Mouse (Mus musculus) right cerebral cortex, postnatal 4 days (tissue): ENCODE data around the gene Kalrn.

Source experiments
- DNase-seq: peaks from one replicate; pipeline ENCODE4 v3.0.0-alpha.2; 2022

Kalrn gene

DNA sequence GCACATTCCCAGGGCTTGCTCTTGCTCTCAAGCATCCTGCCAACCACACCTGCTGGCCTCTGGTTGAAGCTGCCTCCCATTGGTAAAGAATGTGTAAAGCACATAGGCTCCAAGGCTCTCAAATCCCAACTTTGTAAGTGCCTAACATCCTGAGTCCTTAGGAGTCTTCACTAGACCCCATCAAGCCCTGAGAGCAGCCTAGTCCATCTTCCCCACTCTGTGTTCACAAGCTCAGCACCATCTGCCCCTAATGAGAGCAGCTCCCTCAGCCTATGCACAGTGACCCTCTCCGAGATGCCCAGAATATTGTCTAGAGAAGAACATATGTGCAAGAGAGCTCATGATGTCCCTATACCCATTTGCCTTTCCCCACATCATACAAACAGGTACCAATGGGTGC, 78.6 kb downstream of the Kalrn start:
- no peak for DNase-seq

DNA sequence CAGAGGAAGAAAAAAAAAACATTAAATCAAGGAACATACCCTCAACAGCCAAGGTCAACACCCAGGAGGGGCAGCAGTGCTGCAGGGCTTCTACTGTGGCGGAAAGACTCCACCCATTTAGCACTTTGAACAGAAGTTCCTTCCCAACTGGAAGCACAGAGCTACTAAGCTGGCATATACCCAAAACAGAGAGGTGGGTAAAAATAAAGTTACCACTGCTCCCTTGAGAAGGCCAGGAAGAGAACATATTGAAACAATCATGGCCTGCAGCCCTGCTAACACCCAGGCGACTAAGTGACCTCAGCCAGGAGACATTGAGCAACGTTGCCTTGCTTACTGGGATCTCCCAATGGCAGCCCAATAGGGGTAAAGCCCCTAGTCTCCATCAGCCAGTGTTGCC, 79.4 kb downstream of the Kalrn start:
- no peak for DNase-seq

DNA sequence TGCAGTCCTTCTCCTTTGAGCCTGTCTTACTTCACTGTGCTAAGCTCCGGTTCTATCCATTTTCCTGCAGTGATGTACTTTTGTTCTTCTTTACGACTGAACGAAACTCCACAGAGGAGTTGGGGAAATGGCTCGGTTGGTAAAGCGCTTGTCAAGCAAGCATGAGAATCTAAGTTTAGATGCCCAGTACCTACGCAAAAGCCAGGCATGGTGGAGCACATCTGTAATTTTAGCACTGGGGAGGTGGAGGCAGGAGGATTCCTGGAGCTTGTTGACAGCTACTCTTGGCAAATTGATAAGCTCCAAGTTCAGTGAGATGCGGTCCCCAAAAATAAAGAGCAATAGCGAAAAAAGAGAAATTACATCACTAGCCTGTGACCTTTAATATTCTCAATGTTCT, 82.1 kb downstream of the Kalrn start:
- no peak for DNase-seq

DNA sequence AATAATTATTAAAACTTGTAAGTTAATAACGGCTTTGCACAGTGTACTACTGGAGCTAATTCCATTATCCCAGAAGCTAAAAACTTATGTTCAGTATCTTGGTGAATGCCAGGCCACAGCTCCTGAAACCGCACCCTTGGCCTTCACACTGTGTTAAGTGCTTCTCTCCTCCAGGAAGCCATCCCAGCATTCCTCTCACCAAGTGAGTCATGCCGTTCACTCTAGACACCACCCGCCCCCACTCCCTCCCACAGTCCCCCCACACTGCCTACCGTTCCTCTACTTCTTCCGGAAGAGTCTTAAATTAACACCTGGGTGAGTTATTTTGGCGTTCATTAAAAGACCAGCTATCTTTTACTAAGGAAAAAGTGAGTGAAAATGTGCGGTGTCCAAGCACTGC, 82.8 kb downstream of the Kalrn start:
- DNase-seq = no peak

DNA sequence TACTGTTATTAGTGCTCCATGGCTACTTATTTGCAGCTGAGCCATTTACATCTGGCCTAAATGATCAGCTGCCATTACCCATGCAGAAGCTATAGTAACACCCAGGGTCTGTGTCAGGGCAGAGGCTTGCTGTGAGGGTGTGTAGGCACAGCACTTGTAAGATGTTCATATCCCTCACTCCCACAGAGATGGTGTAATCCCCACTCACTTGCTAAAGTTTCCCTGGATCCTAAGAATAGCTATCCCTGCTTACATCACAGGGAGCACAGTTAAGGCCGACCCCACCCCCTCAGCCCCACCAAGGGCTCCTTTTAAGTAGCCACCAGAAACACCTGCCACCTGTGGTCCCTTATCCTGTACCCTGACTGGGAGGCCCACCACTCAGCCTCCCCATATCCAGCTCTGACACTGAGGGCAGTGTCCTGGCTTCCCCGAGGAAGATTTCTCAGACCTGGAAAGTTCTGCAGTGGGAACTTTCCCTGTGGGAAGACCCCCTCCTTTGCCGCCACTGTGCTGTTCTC, 83.5 kb downstream of the Kalrn start:
- no peak for DNase-seq

DNA sequence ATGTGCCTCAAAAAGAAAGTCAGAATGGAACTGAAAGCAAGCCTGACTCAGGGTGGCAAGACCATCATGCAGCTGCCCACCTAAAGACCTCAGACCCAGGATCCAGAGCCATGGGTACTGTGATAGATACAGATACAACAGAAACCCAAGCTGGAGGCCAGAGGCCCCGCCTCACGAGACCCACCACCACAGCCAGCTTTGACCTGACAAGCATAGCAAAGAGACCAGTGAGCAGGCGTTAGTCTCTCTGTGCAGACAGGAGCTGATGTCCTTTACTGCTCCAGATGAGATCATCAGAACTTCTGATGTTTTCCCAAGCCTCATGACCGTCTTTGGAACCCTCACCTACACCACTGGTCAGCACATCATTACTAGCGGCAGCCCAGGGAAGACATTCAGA, 85.5 kb downstream of the Kalrn start:
- no peak for DNase-seq

DNA sequence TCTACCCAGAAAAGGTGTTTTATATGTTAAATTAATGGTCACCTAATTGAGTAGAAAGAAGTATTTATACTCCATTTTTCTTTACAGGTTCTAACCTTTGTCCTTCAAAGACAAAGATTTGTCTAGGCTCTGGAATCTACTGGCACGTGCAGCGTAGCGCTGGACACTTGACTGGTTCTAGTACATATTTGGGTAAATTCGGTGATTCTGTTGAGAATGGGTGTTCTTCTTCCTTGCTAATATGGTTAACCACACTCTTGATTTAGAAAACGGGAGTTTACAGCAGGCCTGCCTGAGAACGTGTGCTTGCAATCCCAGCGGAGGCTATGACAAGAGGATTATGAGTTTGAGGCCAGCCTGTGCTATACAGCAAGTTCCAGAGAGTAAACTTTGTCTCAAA, 86.1 kb downstream of the Kalrn start:
- no peak for DNase-seq

DNA sequence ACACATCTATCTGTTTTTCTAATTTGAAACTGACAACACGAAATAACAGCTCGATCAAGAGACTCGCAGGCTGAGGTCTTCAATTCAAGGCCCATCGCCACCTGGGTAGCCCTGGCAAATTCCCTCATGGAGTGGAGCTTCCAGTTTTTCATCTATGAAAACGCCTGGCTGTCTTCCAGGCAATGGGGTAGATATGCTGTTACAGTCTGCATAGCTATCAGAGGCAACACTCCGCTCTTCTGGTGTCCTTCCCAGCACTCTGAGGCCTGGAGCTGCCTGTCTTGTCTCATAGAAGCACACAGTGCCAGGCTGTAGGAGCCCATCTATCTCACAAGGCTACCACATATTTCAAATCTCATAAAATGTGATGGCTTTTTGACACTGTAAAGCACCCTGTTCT, 87.8 kb downstream of the Kalrn start:
- peak; percentile 29 for DNase-seq

DNA sequence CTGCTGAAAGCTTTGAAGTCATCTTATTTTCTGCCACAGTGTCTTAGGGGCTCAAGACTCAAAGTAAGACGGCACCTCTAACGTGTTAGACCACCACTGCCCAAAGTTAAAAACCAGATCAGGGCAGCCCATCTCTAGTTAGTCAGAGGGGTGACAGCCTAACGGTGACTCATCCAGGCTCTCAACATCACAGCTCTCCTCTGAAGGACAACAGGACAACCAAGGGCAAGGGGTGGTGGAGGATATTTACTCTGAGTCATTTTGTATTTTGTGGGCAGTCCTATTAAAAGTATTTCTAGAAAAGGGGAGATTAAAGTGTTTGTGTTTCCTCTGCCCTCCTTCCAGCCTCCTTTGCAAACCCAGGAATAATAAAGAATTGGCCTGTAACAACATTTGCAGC, 88.4 kb downstream of the Kalrn start:
- DNase-seq = no peak

DNA sequence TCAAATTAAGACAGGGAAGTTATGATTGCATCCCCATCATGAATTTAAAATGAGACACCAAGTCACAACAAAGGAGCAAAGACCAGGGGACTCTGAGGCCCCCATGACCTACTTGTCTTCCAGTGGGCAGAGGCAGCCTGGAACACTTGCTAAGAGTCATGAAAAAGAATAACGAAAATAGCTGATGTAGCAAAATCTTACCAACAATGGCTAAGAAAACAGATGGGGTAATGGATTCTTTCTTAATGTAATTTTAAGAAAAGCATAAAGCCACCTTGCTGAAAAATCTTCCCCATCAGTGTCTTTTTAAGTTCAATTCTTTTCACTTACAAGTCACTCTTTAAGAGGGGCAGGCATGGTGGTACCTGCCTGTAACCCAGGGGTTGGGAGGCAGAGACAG, 89.1 kb downstream of the Kalrn start:
- DNase-seq = no peak

DNA sequence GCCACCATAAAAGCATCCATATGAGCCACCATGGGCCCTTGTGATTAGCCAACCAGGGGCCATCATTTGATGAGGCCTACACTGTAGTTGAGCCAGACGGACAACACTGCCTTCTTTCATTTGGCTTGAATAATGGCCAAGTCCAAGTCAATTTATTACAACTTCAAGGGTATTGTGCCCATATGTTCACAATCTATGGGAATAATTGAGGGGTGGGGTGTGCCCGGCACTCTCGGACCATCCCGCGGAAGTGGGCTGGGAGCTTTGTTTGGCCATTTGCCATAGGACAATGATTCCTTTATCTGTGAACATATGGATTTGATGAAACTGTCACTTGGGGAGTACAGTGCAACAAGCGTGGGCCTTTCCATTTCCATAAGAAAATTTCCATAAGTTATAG, 89.6 kb downstream of the Kalrn start:
- DNase-seq = no peak

DNA sequence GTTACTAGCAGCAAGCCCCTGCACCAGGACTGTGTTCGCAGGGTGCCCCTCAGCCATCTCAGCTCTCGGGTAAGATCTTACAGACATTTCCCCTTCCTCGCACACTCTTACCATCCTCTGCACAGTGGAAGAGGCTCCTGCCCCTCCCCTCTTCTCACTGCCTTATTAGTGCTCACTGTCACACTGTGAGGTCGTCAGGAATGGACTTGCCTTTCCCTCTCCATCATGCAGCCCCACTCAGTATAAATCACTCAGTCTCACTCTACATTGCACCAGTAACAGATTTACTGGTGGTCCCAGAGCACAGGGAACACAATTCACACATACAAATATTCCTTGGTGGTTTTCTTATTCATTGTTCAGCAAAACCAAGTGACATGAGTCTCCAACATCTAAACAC, 98.6 kb downstream of the Kalrn start:
- DNase-seq = no peak

DNA sequence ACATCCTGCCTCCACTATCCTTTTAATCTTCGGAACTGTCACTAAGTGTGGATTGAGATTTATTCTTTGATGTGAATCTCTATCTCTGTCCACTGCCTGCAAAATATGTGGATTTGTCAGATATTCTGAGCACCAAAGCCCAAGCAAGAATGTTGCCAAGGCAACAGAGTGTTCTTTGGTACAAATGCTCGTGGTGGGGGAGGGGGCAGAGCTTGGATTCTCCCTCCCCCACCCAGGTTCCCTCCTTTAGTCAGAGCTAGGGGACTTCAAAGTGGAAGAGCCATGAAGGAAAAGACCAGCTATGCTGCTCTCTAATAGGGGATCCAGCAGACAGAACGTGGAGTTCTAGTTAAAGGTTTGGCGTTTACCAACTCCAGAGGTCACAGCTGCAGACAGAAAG, 99.4 kb downstream of the Kalrn start:
- DNase-seq = peak; percentile 53

DNA sequence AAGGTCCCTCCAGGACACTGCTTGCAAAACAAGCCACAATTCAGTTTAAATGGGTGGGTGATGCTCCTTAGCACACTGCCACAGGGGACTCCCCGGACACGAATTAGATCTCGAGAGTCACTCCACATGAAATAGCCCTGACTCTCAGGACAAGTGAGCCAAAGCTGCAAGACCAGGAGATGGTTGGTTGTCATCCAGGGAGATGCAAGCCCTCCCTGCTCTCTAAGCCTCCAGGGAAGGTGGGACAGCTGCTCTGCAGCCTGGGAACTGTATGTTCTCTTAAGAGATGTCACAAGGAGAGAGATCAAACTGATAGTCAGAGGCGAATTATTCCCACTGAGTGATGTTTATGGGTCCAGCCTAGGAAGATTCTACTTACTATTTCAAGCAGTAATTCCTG, 101.9 kb downstream of the Kalrn start:
- DNase-seq = no peak

DNA sequence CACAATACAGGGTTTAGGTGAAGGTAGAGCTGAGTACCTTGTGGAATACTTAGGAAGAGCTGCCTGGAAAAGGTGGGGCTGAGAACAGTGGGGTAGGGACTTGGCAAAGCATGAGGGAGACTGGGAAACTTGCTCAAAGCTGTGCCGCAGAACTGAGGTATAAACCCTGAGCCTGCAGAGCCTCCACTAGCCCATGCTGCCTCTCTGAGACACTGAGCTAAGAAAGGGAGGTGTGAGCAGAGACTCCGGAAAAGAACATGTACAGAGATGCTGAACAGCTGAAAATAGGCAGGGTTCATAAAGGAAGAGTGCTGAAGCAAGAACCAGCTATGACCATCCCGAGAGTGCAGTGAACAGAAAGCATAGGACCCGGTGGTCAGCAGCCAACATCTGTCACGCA, 103.0 kb downstream of the Kalrn start:
- no peak for DNase-seq

DNA sequence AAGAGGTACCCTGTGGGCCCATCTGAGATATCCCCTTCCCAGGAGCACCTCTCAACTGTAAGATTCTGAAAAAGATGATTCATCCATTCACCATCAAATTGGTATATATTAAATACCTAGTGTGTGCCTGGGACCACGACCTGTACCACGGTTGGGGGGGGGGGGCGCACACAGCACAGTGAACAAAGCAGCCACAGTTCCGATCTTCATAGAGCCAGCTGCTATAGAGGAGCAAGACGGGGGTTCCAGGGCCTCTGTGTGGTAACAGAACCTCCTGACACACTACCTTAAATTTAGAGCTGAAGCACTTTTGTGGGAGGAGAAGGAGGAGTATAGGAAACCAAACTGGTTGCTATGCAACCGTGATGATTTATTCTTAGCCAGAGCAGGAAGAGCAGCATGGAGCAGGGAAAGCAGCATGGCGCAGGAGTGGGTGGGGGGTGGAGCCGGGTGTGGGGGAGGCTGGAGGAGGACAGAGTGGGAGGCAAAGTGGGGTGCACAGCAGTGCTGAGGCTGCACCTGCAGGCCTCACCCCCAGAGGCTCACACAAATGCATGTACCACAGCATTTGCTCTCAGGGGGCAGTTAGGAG, 104.0 kb downstream of the Kalrn start:
- DNase-seq = peak; percentile 72

DNA sequence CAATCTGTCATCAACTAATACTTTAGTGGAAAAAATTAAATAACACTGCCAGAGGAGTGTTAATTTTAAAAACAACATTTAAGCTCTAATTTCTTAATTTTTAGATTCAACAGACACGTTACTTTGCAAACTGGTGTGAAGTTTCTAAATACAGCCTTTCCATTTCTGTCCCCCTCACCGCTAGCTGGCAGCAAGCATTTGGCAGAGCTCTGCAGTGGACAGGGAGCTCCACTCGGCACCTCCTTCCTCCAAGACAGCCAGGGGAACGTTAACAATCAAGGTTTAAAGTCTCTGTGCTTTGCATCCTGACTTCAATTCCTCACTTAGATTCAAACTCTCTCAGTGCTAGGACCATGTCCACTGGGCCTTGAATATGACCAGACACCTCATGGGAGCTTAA, 106.7 kb downstream of the Kalrn start:
- no peak for DNase-seq

DNA sequence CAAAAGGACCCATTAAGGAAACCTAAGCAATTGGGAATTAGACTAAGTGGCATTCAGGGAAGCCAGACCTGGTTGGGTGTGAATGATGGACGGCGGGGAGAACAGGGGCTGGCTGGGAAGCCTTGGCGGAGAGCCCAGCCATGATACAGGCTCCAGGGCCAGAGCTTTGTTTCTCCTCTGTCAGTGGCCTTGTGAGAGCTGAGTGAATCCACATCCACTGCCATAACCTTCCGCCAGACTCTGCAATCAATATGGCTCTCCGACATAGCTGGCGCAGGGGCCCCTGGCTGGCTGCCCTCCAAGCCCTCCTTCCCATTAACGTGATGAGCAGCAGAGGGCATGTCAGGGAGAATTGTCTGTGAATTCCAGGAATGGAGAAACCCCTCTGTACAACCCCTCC, 117.0 kb downstream of the Kalrn start:
- peak; percentile 33 for DNase-seq

DNA sequence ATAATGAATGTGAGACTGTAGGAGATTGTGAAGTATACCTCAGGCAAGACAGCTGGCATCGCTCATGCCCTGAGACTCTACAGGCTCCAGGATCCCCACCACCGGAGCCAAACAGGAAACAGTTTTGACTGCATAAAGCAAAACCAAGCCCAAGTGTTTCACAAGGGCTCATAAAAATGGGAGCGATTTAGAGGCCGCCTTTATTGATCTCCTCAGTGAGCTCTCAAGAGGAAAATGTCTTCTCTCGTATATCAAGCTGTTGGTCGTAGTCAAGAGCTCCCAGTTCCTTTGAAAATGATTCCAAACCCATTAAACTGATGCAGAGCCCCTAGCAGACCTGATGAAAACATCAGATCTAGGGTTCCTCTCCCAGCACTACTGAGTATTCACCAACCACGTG, 127.7 kb downstream of the Kalrn start:
- no peak for DNase-seq

DNA sequence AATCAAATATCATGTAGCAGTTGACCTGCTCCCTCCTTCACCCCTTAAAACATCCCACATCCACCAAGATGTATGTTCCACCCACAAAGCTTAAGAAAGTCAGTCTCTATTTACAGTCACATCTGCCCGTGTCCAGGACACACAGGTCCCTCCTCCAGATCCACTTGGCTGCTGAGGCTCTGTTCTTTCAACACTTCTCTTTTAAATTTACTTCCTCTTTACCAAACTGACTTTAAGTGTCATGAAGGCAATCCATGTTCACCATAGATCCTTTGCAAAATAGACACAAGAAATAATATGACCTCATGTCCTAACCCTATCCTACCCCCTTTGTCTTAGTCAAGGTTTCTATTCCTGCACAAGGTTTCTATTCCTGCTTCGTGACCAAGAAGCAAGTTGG, 131.6 kb downstream of the Kalrn start:
- DNase-seq = no peak

DNA sequence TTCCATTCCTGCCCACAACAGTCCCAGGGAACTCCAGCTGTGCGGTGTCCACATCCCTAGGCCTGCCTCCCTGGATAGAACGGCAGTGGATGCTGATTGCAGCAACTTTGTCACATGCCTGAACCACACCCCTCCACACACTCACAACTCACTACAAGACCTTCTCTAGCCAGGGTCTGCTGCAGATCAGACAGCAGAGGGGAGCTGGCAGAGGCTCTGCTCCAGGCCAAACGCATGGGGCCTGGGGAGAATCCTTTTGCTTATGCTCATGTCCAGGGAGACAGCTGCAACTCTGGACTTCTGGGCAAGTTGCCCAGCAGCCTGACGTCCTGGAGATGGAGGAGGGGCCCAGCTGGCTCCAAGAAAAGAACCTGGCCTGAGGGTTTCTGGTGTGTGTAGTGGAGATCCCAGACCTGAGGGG, 132.3 kb downstream of the Kalrn start:
- DNase-seq = peak; percentile 48

DNA sequence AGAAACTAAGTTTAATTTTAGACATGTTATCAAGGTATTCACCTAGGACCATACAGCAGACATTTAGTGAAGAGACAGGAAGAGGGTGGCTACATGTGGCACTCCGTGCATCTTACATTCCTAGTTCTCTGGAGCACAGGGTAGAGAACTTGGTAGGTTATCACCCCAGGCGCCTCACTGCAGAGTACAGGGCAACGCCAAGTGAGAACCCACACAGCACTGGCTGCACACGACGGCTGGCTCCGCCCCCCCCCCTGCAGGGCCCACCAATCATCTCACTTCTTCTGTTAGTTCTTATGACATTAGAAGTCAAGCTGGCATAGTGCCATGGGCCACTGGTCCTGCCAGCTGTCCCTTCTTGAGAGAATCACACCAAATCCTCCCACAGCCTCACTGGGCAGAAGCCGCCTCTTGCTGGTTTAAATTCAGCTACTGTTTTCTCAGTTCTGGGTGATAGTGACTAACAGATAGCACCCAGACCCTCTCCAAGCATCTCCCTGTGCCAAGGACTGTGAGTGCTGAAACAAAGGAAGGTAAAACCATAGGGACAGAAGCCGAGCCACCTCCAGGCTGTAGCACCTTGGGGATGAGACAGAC, 133.2 kb downstream of the Kalrn start:
- DNase-seq = peak; percentile 20

DNA sequence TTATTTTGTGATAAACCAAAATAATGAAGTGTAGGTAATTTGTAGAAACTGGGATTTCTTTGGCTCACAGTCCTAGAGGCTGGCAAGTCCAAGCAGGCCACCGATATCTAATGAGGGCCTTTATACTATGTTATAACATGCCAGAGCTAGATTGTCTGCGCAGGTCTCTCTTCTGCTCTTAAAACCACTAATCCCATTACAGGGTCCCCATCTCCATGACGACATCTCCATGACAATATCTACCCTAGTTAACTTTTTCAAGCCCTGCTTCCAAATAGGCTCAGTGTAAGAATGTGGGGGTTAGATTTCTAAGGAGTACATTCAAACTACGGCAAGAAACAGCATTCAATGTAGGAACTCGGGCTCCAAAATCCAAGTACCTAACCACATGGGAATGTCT, 143.2 kb downstream of the Kalrn start:
- no peak for DNase-seq

DNA sequence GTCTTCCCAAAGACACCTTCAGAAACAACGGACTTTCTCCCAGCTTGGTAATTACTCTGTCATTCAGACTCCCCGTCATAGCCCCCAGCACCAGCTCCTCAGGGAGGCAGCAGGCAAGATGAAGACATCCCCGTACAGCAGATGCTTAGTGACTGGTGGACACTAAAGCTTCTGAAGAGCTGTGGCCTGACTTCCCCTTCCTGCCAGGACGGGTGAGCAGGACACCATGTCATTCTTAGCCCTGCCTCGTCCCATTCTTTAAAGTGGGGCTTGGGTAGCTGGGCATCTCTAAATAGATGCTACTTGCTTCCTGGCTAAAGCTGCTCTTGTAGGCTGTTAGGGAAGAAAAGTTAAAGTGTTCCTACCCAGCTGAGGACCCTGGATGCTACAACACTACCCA, 145.7 kb downstream of the Kalrn start:
- no peak for DNase-seq

DNA sequence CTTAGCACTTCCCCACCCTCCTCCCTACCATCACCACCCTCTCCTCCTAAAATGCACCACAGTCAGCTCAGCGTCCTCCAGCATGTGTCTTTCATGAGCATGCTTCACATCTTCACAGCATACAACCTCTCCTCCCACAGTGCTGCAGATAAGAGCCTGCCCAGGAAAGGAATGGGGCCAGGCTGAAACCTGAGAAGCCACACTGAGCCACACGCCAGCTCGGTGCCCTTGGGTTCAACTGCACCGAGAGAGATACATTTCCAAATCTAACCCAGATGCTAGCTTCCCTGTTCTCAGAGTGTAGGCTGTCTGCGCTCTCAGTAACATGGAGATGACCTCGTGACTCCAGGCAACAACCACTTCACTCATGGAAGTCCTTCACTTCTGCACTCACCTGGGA, 151.9 kb downstream of the Kalrn start:
- DNase-seq = no peak
